Mouse (Mus musculus) left cerebral cortex, postnatal 36 days (tissue): ENCODE measurements around the gene Tiam1. TPM values are rescaled to one million over a fixed set of nuclear protein-coding genes. Genes with fewer than 3 reads are reported as not detected.

Experiments used
- total RNA-seq, 2 experiments: library from RNA; stranded (reverse); gene quantifications; 2 replicates each; pipeline ENCODE4 v1.2.3; 2021

The Tiam1 gene
- total RNA-seq, 2 experiments from 2014 or later: 96.9 to 124 TPM

Other genes starting within 250 kb of the Tiam1 start
- gene Sod1, start 77.0 kb upstream of the Tiam1 start, total RNA-seq: 100 to 1,000 TPM; 400 to 436 TPM
- 10 to 100 TPM; 35.0 to 58.2 TPM for gene Scaf4, start 140.7 kb upstream of the Tiam1 start, total RNA-seq
- gene Hunk, start 242.2 kb upstream of the Tiam1 start, total RNA-seq: 10 to 100 TPM; 13.7 to 25.6 TPM